Mouse (Mus musculus) neutrophil, adult 5-6 weeks (primary cell): ENCODE data around the gene Camkv. TPM values are rescaled to one million over a fixed set of nuclear protein-coding genes. Genes with fewer than 3 reads are reported as not detected.

Experiments
- ATAC-seq: fragments of 151-379, 151-347 bp; 2 replicates; pipeline ENCODE4 v1.8.0; 2017; ENCODE audit warnings: mild to moderate bottlenecking, moderate TSS enrichment; ENCODE audit not compliant: insufficient number of reproducible peaks, poor library complexity, low FRiP score, severe bottlenecking; ENCODE audit errors: extremely low read depth
- total RNA-seq: library from RNA; stranded (forward); fragments of 200-1000 nt; gene quantifications from 2 replicates; pipeline ENCODE4 v1.2.3, GENCODE M21; 2017

Gene Camkv
- total RNA-seq, 1 experiment from 2014 or later: not detected

DNA sequence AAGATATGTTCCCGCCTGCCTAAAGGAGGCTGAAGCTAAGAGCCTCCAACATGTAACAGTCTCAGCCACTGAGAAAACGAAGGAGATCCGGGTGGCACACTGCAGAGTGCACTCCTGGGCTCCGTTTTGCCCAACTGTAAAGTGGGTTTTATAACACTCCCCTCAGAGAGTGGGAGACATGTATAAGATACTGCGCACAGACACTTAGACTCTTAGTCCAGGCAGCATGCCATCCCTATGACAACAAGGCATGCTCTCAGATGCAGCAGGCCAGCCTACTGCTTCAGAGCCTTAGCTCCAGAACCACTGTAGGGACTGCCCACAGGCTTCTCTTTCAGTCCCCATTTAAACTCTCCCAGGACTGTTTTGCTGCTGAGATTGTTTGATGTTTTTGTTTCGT lies 16.6 kb upstream of the Camkv start:
- ATAC-seq: no peak

- ATAC-seq: no peak
These were observed 16.0 kb upstream of the Camkv start for GRCm38 (mm10) chr9:107919441-107919840.

GRCm38 (mm10) chr9:107923021-107923420 lies 12.5 kb upstream of the Camkv start:
- peak; percentile 24; the same call in 1 of the 2 replicates for ATAC-seq

- no peak for ATAC-seq
These were observed 11.5 kb upstream of the Camkv start for GRCm38 (mm10) chr9:107923956-107924355.

- ATAC-seq: no peak
These were observed 10.2 kb upstream of the Camkv start for GRCm38 (mm10) chr9:107925251-107925650.

DNA sequence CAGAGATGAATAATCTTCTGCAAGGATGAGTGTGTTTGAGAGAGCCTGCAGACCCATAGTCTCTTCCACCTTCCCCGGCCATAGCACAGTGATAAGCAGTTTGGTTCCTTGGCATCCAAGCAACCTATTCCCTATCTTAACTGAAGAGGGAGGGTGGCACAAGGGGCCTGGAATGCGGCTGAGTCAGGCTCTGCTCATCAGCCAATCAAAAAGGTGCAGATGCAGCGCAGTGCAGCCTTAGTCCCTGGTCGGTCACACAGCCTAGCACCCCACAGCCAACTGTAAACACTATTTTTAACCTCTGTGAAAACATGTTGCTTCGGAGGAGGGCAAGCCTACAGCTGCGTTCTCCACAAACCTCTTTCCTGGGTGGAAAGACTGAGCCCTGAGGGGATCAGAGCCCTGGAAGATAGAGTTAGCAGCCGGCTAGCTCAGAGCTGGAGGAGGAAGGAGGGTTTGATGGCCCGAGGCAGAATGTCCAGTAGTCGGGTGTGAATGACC lies 8.5 kb upstream of the Camkv start:
- no peak for ATAC-seq

DNA sequence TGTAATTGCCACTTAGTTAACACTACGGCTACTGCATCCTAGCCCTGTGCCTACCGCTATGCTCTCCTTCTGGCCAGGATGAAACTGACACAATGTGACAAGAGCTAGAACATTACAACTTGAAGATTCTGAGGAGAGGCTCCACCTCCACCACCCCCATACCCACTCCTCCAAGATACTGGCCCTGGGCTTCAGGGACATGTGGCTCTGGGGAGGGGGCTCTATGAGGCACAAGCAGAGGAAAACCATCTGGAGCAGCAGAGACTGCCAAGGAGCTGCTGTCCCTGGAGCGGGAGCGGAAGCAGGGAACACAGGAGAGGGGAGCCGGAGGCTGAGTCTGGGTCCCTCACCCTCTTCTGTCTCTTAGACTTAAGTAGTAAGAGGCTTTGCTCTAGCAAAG lies 7.7 kb upstream of the Camkv start:
- no peak for ATAC-seq

DNA sequence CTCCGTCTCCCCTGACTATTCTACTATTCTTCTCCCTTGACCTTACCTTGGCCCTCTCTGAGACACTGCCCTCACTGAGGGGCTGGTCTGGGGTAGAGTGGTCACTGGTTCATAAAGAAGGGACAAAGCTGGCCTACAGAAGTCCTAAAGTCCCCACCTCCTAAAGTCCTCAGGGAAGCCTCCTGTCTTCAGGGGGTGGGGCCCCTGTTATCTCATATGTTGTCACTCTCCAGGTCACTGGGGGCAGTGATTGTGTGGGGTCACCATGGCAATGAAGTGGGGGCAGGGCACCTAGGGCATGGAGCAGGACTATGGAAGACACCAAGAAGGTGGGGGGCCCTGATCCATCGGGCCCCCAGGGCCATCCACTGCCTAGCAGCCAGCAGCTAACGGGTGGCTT lies 7.3 kb upstream of the Camkv start, which contains the start of gene Actl11:
Gene Actl11, plus strand, starts transcription at position 301 of the 400 bp plus-strand sequence.
- no peak for ATAC-seq

GRCm38 (mm10) chr9:107932221-107932620 lies 3.3 kb upstream of the Camkv start:
- ATAC-seq: no peak

GRCm38 (mm10) chr9:107934146-107934545 lies 1.3 kb upstream of the Camkv start:
- ATAC-seq: no peak

DNA sequence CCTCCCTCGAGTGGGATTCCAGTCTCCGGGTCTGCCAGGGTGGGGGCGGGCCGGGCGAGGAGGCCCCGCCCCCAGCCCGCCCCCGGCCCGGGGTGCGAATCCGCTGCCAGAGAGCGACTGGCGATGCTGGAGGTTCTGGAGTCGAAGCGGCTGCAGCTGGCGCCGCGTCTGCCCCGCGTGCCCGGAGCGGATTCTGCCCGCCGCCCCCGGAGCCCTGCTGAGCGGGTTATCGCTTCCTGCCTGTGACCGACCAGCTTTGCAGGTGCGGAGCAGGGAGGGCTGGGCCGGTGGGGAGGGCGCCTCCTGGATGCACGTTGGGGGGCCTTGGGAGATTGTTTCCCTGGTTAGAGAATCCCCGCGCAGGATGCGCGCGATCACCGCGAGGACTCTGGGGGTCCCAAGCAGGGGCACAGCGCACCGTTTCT lies 328 bp downstream of the Camkv start:
- no peak; the same call in 1 of the 2 replicates for ATAC-seq

GRCm38 (mm10) chr9:107936215-107936822 lies 845 bp downstream of the Camkv start:
- ATAC-seq: no peak

DNA sequence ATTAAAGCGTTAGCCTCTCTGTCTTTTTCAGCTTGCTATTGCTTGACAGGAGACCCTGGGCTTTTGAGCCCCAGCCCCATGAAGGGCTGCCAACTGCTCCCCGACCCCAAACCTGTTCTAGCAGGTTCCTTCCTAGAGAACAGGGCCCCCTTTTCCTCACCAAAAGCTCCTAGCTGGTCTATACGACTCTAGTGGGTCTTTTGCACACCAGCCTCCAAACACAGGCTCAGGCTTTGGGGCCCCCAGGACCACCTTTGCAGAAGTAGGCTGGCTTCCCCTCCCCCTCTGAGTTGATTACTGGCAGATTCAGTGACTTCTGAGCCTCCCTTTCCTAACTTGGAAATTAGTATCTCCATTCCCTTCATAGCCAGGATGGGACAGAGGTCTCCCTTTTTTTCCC lies 1.4 kb downstream of the Camkv start:
- ATAC-seq: no peak

DNA sequence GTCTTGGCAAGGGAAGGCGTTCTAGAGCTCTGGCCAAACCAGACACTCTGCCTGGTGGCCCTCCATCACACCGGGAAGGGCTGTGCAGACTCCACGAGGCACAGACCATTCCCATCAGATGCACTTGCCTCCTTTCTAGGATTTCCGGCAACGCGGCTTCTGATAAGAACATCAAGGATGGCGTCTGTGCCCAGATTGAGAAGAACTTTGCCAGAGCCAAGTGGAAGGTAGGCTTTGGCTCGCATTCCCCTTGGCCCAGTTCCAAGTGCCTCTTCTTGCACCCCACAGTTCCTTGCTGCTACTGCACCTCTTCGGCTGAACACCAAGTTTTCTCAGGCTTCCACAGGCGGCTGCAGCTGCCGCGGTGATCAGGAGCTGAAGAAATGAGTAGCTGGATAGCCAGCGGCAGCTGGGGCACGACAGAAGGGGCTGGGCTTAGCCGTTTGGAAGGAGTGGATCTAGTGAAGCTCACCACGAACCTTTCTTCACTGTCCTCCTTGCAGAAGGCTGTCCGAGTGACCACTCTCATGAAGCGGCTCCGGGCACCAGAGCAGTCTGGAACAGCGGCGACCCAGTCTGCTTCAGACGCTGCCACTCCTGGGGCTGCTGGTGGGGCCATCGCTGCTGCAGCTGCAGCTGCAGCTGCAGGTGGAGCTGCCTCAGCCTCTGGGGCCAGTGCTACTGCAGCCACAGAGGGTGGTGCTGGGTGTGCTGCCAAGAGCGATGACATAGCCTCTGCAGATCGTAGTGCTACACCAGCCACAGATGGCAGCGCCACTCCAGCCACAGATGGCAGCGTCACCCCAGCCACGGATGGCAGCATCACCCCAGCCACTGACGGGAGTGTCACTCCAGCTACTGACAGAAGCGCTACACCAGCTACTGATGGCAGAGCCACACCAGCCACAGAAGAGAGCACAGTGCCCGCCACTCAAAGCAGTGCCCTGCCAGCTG lies 12.0 kb downstream of the Camkv start:
- ATAC-seq: no peak

GRCm38 (mm10) chr9:107949184-107949921 lies 13.9 kb downstream of the Camkv start:
- ATAC-seq: no peak

GRCm38 (mm10) chr9:107949922-107950235 lies 14.4 kb downstream of the Camkv start, which contains the start of gene Traip:
Traip (plus strand) TSS chr9:107950136.
- ATAC-seq: no peak

DNA sequence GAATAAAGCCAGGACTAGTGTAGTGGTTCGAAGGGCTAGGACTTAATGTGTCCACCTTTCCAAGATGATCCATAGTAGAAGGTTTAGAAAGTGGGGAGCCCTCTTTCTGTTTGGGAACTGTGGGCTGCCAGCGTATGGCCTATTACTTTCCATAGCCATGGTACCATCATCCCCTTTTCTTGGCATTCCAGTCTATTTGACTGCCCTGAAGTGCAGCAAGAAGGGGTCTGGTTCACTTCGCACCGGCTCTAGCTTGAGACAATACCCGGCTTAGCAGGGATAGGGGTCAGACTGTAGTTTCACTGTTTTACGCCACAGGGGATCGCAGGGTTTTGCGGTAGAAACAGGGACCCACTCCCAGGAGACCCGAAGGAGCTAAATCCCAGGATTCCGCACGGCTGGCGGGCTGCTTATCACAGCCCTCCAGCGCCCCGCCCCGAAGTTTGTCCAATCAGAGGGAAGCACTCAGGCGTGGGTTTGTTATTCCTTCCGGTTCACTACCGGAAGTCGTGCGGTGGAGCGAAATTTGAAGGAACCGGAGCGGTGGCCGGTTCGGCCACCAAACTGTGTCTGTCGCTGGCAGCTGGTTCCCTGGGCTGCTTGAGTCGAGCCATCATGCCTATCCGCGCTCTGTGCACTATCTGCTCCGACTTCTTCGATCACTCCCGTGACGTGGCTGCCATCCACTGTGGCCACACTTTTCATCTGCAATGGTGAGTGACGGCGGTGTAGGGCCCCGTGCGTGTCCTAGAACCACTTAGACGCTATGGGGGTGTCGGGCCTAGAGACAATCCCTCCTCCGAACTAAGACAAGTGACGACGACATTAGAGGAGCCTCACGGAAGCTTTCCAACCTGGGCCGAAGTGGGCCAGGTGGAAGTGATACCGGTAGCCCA lies 15.2 kb downstream of the Camkv start:
- ATAC-seq: peak; percentile 79

GRCm38 (mm10) chr9:107955613-107956289 lies 20.3 kb downstream of the Camkv start:
- ATAC-seq: no peak
